Mouse (Mus musculus): ENCODE measurements around the gene Rin2. TPM values are rescaled to one million over a fixed set of nuclear protein-coding genes. Genes with fewer than 3 reads are reported as not detected.

Gene Rin2
- polyA plus RNA-seq, 1 experiment from 2014 or later = 37.9 TPM

GRCm38 (mm10) chr2:145760121-145760520, 85.1 kb downstream of the Rin2 start:
- WGBS = 43% methylated on average over 3 of the region's 3 CpGs

DNA sequence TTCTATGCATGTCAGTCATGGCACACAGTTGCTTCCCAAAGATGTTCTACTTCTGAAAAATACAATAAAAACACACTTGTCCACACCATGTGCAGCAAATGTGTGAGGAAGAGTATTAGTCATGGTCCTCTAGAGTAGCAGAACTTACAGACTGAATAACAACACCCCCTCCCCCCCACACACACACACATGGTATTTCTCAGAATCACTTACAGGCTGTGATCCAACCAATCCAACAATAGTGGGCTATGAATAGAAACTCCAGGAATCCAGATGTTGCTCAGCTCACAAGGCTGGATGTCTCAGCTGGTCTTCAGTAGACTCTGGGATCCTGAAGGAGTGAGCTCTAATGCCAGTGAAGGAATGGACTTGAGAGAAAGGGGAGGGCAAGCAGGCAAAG, 86.4 kb downstream of the Rin2 start:
- ATAC-seq (ENCODE audit: low read depth) = no peak
- Histone ChIP-seq H3K4me2 (ENCODE audit: low read depth, low read length) (no peak overlapping the region), H3K4me1 (replicated peaks; ENCODE audit: control insufficient read depth, insufficient read depth, low read length) (no peaks in the 10 kb centered on the region), H3K4me3 (ENCODE audit: low read length) (no peak overlapping the region), H3K27me3 (ENCODE audit: control insufficient read depth, insufficient read depth, low read depth, low read length) (no peaks in the 10 kb centered on the region), H3K9me3 (ENCODE audit: control insufficient read depth, low read length) (no peaks in the 10 kb centered on the region), H3K9ac (ENCODE audit: low read length) (no peak overlapping the region), H3K27ac (ENCODE audit: low read length) (no peak overlapping the region), H3K36me3 (ENCODE audit: control insufficient read depth, insufficient read depth, low read length) (no peaks in the 10 kb centered on the region)

More at GRCm38 (mm10) chr2:145760121-145760520, 85.1 kb downstream of the Rin2 start:
- H3K9ac ChIP-seq (ENCODE audit: low read length) = no peak overlapping the region
- no peaks in the 10 kb centered on the region for H3K36me3 ChIP-seq (ENCODE audit: control insufficient read depth, insufficient read depth, low read length)
- no peaks in the 10 kb centered on the region for H3K9me3 ChIP-seq (ENCODE audit: control insufficient read depth, low read length)
- no peaks in the 10 kb centered on the region for H3K4me1 ChIP-seq (replicated peaks; ENCODE audit: control insufficient read depth, insufficient read depth, low read length)
- no peak overlapping the region for H3K27ac ChIP-seq (ENCODE audit: low read length)
- no peak for ATAC-seq (ENCODE audit: low read depth)
- no peak overlapping the region for H3K4me3 ChIP-seq (ENCODE audit: low read length)
- no peaks in the 10 kb centered on the region for H3K27me3 ChIP-seq (ENCODE audit: control insufficient read depth, insufficient read depth, low read depth, low read length)
- no peak overlapping the region for H3K4me2 ChIP-seq (ENCODE audit: low read depth, low read length)

DNA sequence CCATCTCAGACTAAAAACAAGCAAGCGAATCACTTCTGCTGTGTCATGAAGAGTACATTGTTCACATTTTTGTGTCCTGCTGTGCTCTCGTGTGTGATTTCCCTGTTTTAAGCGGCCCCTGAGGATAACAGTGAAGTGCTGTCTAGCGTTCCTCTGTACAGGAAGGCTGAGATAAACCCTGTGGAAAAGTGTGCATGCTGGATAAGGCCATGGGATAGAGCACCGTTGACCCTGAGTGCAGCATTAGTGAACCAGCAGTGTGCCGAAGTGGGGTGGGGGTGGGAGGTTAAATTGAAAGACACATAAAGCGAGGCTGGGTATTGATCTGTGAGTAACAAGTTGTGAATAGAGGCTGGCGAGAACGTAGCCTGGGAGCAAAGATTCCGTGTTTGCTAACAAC, 94.9 kb downstream of the Rin2 start:
- Histone ChIP-seq H3K4me3 (ENCODE audit: low read length) (no peak overlapping the region), H3K9ac (ENCODE audit: low read length) (no peak overlapping the region), H3K4me1 (replicated peaks; ENCODE audit: control insufficient read depth, insufficient read depth, low read length) (no peaks in the 10 kb centered on the region), H3K9me3 (ENCODE audit: control insufficient read depth, low read length) (no peaks in the 10 kb centered on the region), H3K27ac (ENCODE audit: low read length) (no peak overlapping the region), H3K27me3 (ENCODE audit: control insufficient read depth, insufficient read depth, low read depth, low read length) (no peaks in the 10 kb centered on the region), H3K36me3 (ENCODE audit: control insufficient read depth, insufficient read depth, low read length) (no peaks in the 10 kb centered on the region), H3K4me2 (ENCODE audit: low read depth, low read length) (no peak overlapping the region)
- no peak for ATAC-seq (ENCODE audit: low read depth)
- WGBS = 49% methylated on average over 10 of the region's 10 CpGs

DNA sequence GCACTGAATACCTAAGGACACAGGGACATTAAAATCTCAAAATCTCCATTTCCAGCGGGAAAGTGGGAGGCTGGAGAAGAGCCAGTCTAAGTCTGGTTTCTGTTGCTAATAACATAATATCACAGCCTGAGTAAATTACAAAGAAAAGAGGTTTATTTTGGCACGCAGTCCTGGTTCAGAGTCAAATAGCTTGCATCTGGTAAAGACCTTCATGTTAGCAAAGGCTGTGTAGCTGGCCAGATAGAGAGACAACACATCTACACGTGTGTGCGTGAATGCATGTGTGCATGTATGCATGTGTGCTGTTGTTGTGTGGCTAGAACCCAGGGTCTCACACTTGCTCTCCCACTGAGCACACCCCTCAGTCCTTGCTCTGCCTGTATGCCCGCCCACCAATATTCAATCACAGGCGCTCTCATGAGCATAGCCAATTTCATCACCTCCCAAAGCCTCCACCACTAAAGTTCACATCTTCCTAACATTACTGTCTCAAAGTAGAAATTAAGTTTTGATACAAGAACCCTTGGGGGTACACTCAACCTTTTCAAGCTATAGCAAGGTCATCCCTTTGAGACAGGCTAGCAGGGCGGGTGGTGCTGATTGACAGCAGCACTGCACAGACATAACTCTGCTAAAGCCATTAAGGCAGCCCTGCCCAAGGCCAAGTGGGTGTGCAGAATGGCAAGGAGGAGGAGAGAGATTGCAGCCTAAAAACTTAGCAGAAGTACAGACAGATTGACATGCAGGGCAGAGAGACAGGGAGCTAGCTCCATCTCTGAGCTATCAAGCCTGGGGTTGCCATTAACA, 95.9 kb downstream of the Rin2 start:
- no peaks in the 10 kb centered on the region for H3K4me1 ChIP-seq (replicated peaks; ENCODE audit: control insufficient read depth, insufficient read depth, low read length)
- H3K27me3 ChIP-seq (ENCODE audit: control insufficient read depth, insufficient read depth, low read depth, low read length) = no peaks in the 10 kb centered on the region
- H3K9ac ChIP-seq (ENCODE audit: low read length) = no peak overlapping the region
- no peaks in the 10 kb centered on the region for H3K36me3 ChIP-seq (ENCODE audit: control insufficient read depth, insufficient read depth, low read length)
- no peak overlapping the region for H3K4me3 ChIP-seq (ENCODE audit: low read length)
- no peak for ATAC-seq (ENCODE audit: low read depth)
- H3K4me2 ChIP-seq (ENCODE audit: low read depth, low read length) = no peak overlapping the region
- H3K27ac ChIP-seq (ENCODE audit: low read length) = no peak overlapping the region
- 76% methylated on average over 7 of the region's 7 CpGs for WGBS
- no peaks in the 10 kb centered on the region for H3K9me3 ChIP-seq (ENCODE audit: control insufficient read depth, low read length)

GRCm38 (mm10) chr2:145783247-145783646, 108.2 kb downstream of the Rin2 start:
- no peak overlapping the region for H3K9ac ChIP-seq (ENCODE audit: low read length)
- H3K27me3 ChIP-seq (ENCODE audit: control insufficient read depth, insufficient read depth, low read depth, low read length) = no peaks in the 10 kb centered on the region
- H3K4me1 ChIP-seq (replicated peaks; ENCODE audit: control insufficient read depth, insufficient read depth, low read length) = peaks cover 36% of the 10 kb centered on the region
- no peak for ATAC-seq (ENCODE audit: low read depth)
- H3K4me2 ChIP-seq (ENCODE audit: low read depth, low read length) = no peak overlapping the region
- H3K9me3 ChIP-seq (ENCODE audit: control insufficient read depth, low read length) = no peaks in the 10 kb centered on the region
- 27% methylated on average over 6 of the region's 6 CpGs for WGBS
- no peak overlapping the region for H3K27ac ChIP-seq (ENCODE audit: low read length)
- no peak overlapping the region for H3K4me3 ChIP-seq (ENCODE audit: low read length)
- no peaks in the 10 kb centered on the region for H3K36me3 ChIP-seq (ENCODE audit: control insufficient read depth, insufficient read depth, low read length)

DNA sequence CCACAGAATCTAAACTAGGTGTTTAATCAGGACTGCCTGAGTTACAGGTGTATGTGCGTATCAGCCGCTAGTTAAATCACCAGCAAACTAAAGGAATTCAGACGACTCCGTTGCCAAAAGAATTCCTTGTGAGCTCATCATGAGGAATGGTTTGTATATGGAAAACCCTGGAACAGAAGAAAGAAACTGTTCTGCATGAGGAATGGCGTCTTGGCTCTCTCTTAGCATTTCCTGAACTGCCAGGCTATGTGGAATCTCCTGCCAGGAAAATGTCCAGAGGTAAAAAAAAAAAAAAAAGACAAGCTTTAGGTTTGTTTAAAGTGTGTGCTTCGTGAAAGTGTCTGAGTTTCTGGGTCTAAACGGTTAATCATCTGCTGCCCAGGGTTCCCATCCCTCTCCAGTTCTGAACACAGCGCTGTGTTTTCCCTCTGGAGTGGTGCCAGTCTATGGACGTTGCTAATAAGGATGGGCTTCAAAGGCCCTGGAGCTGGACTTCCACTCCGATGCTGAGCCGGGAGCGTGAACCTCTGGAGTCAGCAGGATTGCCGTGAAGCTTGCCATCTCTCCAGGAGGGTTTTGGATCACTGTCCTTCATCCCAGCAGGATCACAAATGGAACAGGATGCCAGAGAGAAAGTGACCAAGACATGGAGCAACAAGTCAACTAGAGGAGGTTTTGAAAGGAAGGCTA, 109.4 kb downstream of the Rin2 start:
- H3K27me3 ChIP-seq (ENCODE audit: control insufficient read depth, insufficient read depth, low read depth, low read length) = no peaks in the 10 kb centered on the region
- no peak overlapping the region for H3K4me2 ChIP-seq (ENCODE audit: low read depth, low read length)
- no peaks in the 10 kb centered on the region for H3K9me3 ChIP-seq (ENCODE audit: control insufficient read depth, low read length)
- ATAC-seq (ENCODE audit: low read depth) = peak; percentile 39; the same call in 1 of the 2 replicates
- H3K4me3 ChIP-seq (ENCODE audit: low read length) = no peak overlapping the region
- no peak overlapping the region for H3K9ac ChIP-seq (ENCODE audit: low read length)
- peak overlapping the region; percentile 93 for H3K27ac ChIP-seq (ENCODE audit: low read length)
- no peaks in the 10 kb centered on the region for H3K36me3 ChIP-seq (ENCODE audit: control insufficient read depth, insufficient read depth, low read length)
- WGBS = 11% methylated on average over 13 of the region's 13 CpGs
- H3K4me1 ChIP-seq (replicated peaks; ENCODE audit: control insufficient read depth, insufficient read depth, low read length) = peaks cover 36% of the 10 kb centered on the region

- Histone ChIP-seq H3K4me3 (ENCODE audit: low read length) (no peak overlapping the region), H3K9ac (ENCODE audit: low read length) (no peak overlapping the region), H3K4me1 (replicated peaks; ENCODE audit: control insufficient read depth, insufficient read depth, low read length) (peaks cover 36% of the 10 kb centered on the region), H3K27me3 (ENCODE audit: control insufficient read depth, insufficient read depth, low read depth, low read length) (no peaks in the 10 kb centered on the region), H3K27ac (ENCODE audit: low read length) (peak overlapping the region; percentile 93), H3K4me2 (ENCODE audit: low read depth, low read length) (no peak overlapping the region), H3K9me3 (ENCODE audit: control insufficient read depth, low read length) (no peaks in the 10 kb centered on the region), H3K36me3 (ENCODE audit: control insufficient read depth, insufficient read depth, low read length) (no peaks in the 10 kb centered on the region)
- ATAC-seq (ENCODE audit: low read depth) = peak; percentile 27; the same call in 1 of the 2 replicates
- 70% methylated on average over 1 of the region's 1 CpGs for WGBS
These were observed 109.9 kb downstream of the Rin2 start for GRCm38 (mm10) chr2:145784964-145785363.

- peak; percentile 82 for ATAC-seq (ENCODE audit: low read depth)
- 2% methylated on average over 18 of the region's 18 CpGs for WGBS
- Histone ChIP-seq H3K4me3 (ENCODE audit: low read length) (peak overlapping the region; percentile 48), H3K27ac (ENCODE audit: low read length) (peak overlapping the region; percentile 93), H3K4me2 (ENCODE audit: low read depth, low read length) (peak overlapping the region; percentile 68), H3K4me1 (replicated peaks; ENCODE audit: control insufficient read depth, insufficient read depth, low read length) (peaks cover 36% of the 10 kb centered on the region), H3K9ac (ENCODE audit: low read length) (peak overlapping the region; percentile 71), H3K9me3 (ENCODE audit: control insufficient read depth, low read length) (no peaks in the 10 kb centered on the region), H3K27me3 (ENCODE audit: control insufficient read depth, insufficient read depth, low read depth, low read length) (no peaks in the 10 kb centered on the region), H3K36me3 (ENCODE audit: control insufficient read depth, insufficient read depth, low read length) (no peaks in the 10 kb centered on the region)
These were observed 111.0 kb downstream of the Rin2 start for GRCm38 (mm10) chr2:145785758-145786617.

GRCm38 (mm10) chr2:145786618-145786932, 111.6 kb downstream of the Rin2 start:
- H3K4me1 ChIP-seq (replicated peaks; ENCODE audit: control insufficient read depth, insufficient read depth, low read length) = peaks cover 36% of the 10 kb centered on the region
- 4% methylated on average over 3 of the region's 3 CpGs for WGBS

More at GRCm38 (mm10) chr2:145786618-145786932, 111.6 kb downstream of the Rin2 start:
- no peaks in the 10 kb centered on the region for H3K36me3 ChIP-seq (ENCODE audit: control insufficient read depth, insufficient read depth, low read length)
- no peak for ATAC-seq (ENCODE audit: low read depth)
- peak overlapping the region; percentile 68 for H3K4me2 ChIP-seq (ENCODE audit: low read depth, low read length)
- H3K4me3 ChIP-seq (ENCODE audit: low read length) = peak overlapping the region; percentile 48
- H3K9me3 ChIP-seq (ENCODE audit: control insufficient read depth, low read length) = no peaks in the 10 kb centered on the region
- peak overlapping the region; percentile 71 for H3K9ac ChIP-seq (ENCODE audit: low read length)
- peak overlapping the region; percentile 93 for H3K27ac ChIP-seq (ENCODE audit: low read length)
- no peaks in the 10 kb centered on the region for H3K27me3 ChIP-seq (ENCODE audit: control insufficient read depth, insufficient read depth, low read depth, low read length)
